Mouse (Mus musculus) liver, embryonic 12.5 days (tissue): ENCODE measurements around the gene Slc2a13. TPM values are rescaled to one million over a fixed set of nuclear protein-coding genes. Genes with fewer than 3 reads are reported as not detected.

Source experiments
- ATAC-seq: fragments of 200-750 bp; cut with Nextera tagmentation; 2 replicates; pipeline ENCODE4 v1.8.0; 2017; ENCODE audit warnings: moderate number of reproducible peaks, mild to moderate bottlenecking, moderate library complexity
- H3K27ac ChIP-seq: fragments of 300-500 bp; sonication (generic); 2 replicates; pipeline ENCODE4 v1.5.1; 2016; ENCODE audit warnings: mild to moderate bottlenecking
- H3K27me3 ChIP-seq: fragments of 300-500 bp; sonication (generic); replicated peaks from 2 replicates; pipeline ENCODE4 v1.6.1; 2016; ENCODE audit warnings: mild to moderate bottlenecking, moderate library complexity
- H3K36me3 ChIP-seq: fragments of 300-500 bp; sonication (generic); 2 replicates; pipeline ENCODE4 v1.6.1; 2016; ENCODE audit warnings: mild to moderate bottlenecking, moderate library complexity
- H3K4me1 ChIP-seq: fragments of 300-500 bp; sonication (generic); 2 replicates; pipeline ENCODE4 v1.6.1; 2016
- H3K4me2 ChIP-seq: fragments of 300-500 bp; sonication (generic); 2 replicates; pipeline ENCODE4 v1.6.1; 2016; ENCODE audit warnings: mild to moderate bottlenecking, moderate library complexity
- H3K4me3 ChIP-seq: fragments of 300-500 bp; sonication (generic); 2 replicates; pipeline ENCODE4 v1.5.1; 2016; ENCODE audit warnings: mild to moderate bottlenecking, moderate library complexity
- H3K9ac ChIP-seq: fragments of 300-500 bp; sonication (generic); 2 replicates; pipeline ENCODE4 v1.6.1; 2016; ENCODE audit warnings: mild to moderate bottlenecking, moderate library complexity
- H3K9me3 ChIP-seq: fragments of 300-500 bp; sonication (generic); replicated peaks from 2 replicates; pipeline ENCODE4 v1.6.1; 2016; ENCODE audit warnings: mild to moderate bottlenecking, moderate library complexity
- WGBS: fragments of 180-500 bp; shearing (Covaris S2); methylation state at CpG from one replicate; pipeline ENCODE4 v1.1.7; 2016; ENCODE audit not compliant: insufficient replicate concordance; 5-methylcytosine and 5-hydroxymethylcytosine counted together
- polyA plus RNA-seq: library from polyadenylated mRNA; unstranded; fragments of >200 nt; fragmentation: Nextera tagmentation; extraction: Ambion mirVana; gene quantifications from 2 replicates; pipeline ENCODE4 v1.2.1, GENCODE M21; 2016

The Slc2a13 gene
- polyA plus RNA-seq, 1 experiment from 2014 or later: 0.35 TPM

DNA sequence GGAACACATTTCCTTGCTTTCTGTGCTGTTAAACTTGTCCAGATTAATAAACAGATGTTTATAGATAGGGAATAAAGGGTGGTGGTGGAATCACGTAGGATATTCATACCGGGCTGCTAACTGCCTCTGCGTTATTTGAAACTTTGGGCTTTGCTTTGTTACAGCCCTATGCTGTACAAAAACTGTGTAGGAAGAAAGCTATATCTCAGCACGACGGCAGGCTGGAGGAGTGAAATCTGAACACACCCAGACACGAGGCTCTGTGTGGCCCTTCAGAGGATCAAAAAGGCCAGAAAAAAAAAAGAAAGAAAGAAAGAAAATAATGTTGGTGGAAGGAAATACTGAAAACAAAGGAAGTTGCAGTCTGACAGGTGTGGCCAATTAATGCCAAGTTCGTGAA lies 166.1 kb downstream of the Slc2a13 start:
- Histone ChIP-seq H3K9ac (no peak overlapping the region), H3K27ac (no peak overlapping the region), H3K27me3 (no peaks in the 10 kb centered on the region), H3K4me2 (no peak overlapping the region), H3K4me1 (no peaks in the 10 kb centered on the region), H3K9me3 (peaks cover 4% of the 10 kb centered on the region; the same call in 1 of the 2 replicates), H3K36me3 (no peaks in the 10 kb centered on the region), H3K4me3 (no peak overlapping the region)
- ATAC-seq: no peak
- 69% methylated on average over 7 of the region's 7 CpGs for WGBS

DNA sequence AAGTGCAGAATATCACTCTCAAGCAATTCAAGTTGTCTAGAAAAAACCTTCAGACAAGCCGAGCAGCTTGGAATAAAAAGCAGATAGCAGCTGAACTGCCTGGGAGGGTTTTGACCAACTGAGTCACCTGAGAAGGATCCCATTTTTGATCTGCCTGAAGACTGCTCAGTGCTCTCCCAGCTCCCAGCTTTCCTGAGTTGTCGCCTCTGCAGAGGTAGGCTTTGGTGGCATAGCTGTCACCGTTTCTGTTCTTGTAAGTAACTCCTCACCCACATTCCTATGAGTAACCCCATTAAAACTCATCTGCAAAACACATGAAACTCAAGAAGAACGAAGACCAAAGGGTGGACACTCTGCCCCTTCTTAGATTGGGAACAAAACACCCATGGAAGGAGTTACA lies 177.9 kb downstream of the Slc2a13 start:
- H3K36me3 ChIP-seq: no peaks in the 10 kb centered on the region

DNA sequence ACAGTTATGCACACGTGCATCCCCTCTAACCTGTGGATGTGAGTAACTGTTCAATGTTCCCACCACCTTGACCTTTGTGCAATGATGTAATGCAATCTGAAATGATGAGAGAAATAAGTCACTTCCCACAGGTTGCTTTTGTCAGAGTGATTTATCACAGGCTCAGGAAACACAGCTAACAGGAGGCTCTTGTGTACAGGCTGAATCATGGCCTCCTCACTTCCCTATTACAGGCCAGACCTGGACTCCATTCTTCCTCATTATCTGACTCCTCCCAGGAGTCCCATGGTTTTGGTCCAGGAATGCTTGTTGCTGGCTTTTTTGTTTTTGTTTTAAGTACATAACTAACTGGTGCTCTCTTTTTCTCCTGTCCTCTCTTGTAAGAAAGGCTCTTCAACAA lies 189.4 kb downstream of the Slc2a13 start:
- H3K9me3 ChIP-seq: no peaks in the 10 kb centered on the region; the same call in 1 of the 2 replicates
- no peak overlapping the region for H3K27ac ChIP-seq
- no peak overlapping the region for H3K9ac ChIP-seq
- H3K36me3 ChIP-seq: no peaks in the 10 kb centered on the region
- no peaks in the 10 kb centered on the region for H3K4me1 ChIP-seq
- 56% methylated on average over 1 of the region's 1 CpGs for WGBS
- no peak overlapping the region for H3K4me2 ChIP-seq
- no peaks in the 10 kb centered on the region for H3K27me3 ChIP-seq
- ATAC-seq: no peak
- no peak overlapping the region for H3K4me3 ChIP-seq

More for the DNA sequence above, 177.9 kb downstream of the Slc2a13 start:
- Histone ChIP-seq H3K4me2 (no peak overlapping the region), H3K4me1 (no peaks in the 10 kb centered on the region), H3K9ac (no peak overlapping the region), H3K9me3 (0 out of 2 replicates have a peak, but pooled peaks cover 4% of the 10 kb centered on the region), H3K27ac (no peak overlapping the region), H3K4me3 (no peak overlapping the region), H3K27me3 (no peaks in the 10 kb centered on the region)
- 61% methylated on average over 4 of the region's 4 CpGs for WGBS
- ATAC-seq: no peak

DNA sequence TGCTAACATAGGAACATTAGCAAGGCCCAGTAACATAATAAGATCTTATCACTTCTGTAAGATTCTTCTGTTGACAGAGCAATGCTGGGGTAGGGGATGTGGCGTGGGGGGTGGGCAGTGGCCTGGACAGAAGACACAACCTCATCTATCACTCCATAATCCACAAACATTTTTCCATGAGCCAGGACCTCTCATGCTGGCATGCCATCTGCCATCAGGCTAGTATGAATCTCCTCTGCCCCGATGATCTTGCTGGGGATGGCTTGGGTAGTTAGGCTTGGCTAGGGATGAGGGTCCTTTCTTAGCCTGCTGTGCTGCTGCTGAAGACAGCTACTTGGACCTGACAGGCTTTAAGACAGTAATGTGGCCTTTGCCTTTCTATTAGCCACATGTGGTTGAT lies 190.5 kb downstream of the Slc2a13 start:
- no peak overlapping the region for H3K4me3 ChIP-seq
- 59% methylated on average over 2 of the region's 2 CpGs for WGBS
- H3K27ac ChIP-seq: no peak overlapping the region
- no peaks in the 10 kb centered on the region for H3K4me1 ChIP-seq
- no peak for ATAC-seq
- H3K36me3 ChIP-seq: no peaks in the 10 kb centered on the region
- H3K9ac ChIP-seq: no peak overlapping the region
- H3K4me2 ChIP-seq: no peak overlapping the region
- H3K27me3 ChIP-seq: no peaks in the 10 kb centered on the region
- no peaks in the 10 kb centered on the region; the same call in 1 of the 2 replicates for H3K9me3 ChIP-seq

DNA sequence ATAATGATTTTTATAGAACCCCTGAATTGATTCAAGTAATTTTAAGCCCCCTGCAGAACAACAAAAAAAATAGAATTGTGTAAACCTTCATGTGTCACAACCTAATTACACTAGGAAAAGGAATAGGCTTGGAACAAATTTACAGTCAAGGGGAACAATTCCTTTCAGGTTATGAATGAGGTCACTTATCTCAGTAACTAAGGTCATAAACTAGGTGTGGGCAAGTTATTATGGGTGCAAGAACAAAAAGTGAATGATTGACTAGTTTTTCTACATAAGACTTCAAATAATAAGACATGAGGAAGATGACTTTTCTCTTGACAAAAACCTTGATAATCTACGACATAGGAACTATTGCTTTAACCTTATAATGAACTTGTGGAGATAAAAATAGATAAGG lies 191.2 kb downstream of the Slc2a13 start:
- no peaks in the 10 kb centered on the region; the same call in 1 of the 2 replicates for H3K9me3 ChIP-seq
- H3K4me3 ChIP-seq: no peak overlapping the region
- H3K27me3 ChIP-seq: no peaks in the 10 kb centered on the region
- H3K4me1 ChIP-seq: no peaks in the 10 kb centered on the region
- WGBS: 60% methylated on average over 1 of the region's 1 CpGs
- no peak for ATAC-seq
- no peak overlapping the region for H3K27ac ChIP-seq
- H3K9ac ChIP-seq: no peak overlapping the region
- H3K36me3 ChIP-seq: no peaks in the 10 kb centered on the region
- no peak overlapping the region for H3K4me2 ChIP-seq

DNA sequence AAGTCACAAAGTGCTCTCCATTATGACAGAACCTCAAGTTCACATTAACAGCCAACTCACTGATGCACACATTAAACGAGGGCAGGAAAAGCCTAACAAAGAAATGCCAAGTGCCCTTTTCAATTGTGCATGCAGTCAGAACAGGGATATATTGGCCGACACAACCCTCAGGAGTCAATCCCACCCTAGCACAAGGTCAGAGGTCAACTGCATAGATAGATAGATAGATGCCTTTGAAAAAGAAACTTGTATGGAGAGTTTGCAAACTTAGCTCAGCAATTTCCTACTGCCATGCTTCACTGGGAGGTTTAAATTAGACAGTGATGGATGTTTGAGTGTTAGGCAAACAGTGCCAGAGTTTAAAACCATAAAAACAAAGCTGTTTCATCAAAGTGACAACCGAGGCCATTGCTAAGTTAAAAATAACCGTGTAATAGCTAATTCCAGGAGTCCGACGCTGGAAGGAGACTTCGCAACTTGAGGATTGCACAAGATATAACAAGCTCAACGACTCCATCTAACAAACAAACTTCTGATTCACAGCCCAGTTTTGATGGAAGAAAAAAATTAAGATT lies 194.2 kb downstream of the Slc2a13 start:
- WGBS: 44% methylated on average over 8 of the region's 8 CpGs
- Histone ChIP-seq H3K4me1 (no peaks in the 10 kb centered on the region), H3K4me3 (no peak overlapping the region), H3K27ac (no peak overlapping the region), H3K27me3 (no peaks in the 10 kb centered on the region), H3K9me3 (no peaks in the 10 kb centered on the region), H3K9ac (no peak overlapping the region), H3K36me3 (no peaks in the 10 kb centered on the region), H3K4me2 (no peak overlapping the region)
- no peak for ATAC-seq

DNA sequence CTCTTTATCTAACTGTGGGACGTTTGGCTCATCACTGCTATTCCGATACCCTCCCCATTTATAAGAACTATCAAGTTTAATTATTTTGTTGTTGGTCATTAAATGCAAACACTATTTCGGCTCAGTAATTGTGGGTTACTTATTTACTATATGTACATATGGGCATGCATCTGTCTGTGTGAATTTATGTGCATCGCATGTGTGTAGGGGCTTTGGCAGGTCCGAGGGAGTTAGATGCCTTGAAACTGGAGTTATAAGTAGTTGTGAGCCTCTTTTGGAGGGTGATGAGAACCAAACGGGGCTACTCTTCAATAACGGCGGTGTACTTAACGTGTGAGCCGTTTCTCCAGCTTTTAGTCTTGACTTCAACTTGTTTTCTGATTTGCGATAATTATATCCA lies 195.5 kb downstream of the Slc2a13 start:
- no peak overlapping the region for H3K4me3 ChIP-seq
- H3K27me3 ChIP-seq: no peaks in the 10 kb centered on the region
- no peak overlapping the region for H3K9ac ChIP-seq
- H3K9me3 ChIP-seq: no peaks in the 10 kb centered on the region
- H3K4me2 ChIP-seq: no peak overlapping the region
- no peaks in the 10 kb centered on the region for H3K4me1 ChIP-seq
- H3K27ac ChIP-seq: no peak overlapping the region
- no peak for ATAC-seq
- WGBS: 81% methylated on average over 11 of the region's 11 CpGs
- no peaks in the 10 kb centered on the region for H3K36me3 ChIP-seq

DNA sequence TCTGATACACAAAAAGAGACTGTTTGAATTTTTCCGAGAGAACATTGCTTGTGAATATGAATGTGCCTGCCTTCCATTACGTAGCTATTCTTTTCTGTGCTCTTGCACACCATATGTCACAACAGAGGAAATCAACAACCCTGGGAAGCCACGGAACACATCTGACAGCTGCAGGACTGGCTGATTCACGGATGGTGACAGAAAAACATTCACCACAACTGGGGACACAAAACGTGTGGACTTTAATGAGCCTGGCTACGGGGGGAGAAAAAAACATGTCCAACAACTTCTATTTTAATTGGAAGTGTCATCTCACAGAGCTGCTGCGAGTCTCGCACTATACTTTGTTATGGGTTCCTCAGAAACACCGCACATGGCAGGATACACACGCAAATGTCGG lies 196.0 kb downstream of the Slc2a13 start:
- Histone ChIP-seq H3K4me3 (no peak overlapping the region), H3K36me3 (no peaks in the 10 kb centered on the region), H3K9me3 (no peaks in the 10 kb centered on the region), H3K27ac (no peak overlapping the region), H3K9ac (no peak overlapping the region), H3K27me3 (no peaks in the 10 kb centered on the region), H3K4me2 (no peak overlapping the region), H3K4me1 (no peaks in the 10 kb centered on the region)
- no peak for ATAC-seq
- WGBS: 63% methylated on average over 11 of the region's 11 CpGs

DNA sequence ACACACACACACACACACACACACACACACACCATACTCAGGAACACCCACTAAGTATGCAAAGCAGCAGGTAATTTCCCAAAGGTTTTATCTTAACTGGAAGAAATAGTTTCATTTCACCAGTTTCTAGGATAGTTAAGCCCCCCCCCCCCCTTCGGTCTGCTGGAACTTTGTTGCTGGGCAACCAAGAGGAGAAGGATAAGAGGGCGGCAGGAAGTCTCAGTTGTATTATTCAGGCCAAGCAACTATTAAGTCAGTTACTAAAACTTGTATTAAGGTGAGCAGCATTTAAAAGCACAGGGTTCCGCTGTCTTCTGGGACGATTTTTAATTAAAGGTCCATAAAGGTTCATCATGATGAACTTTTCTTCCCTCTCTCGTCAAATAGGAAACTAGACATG lies 198.6 kb downstream of the Slc2a13 start:
- no peak for ATAC-seq
- no peak overlapping the region for H3K27ac ChIP-seq
- H3K4me2 ChIP-seq: no peak overlapping the region
- H3K9me3 ChIP-seq: no peaks in the 10 kb centered on the region
- WGBS: 67% methylated on average over 5 of the region's 5 CpGs
- no peaks in the 10 kb centered on the region for H3K27me3 ChIP-seq
- H3K9ac ChIP-seq: no peak overlapping the region
- H3K36me3 ChIP-seq: no peaks in the 10 kb centered on the region
- no peaks in the 10 kb centered on the region for H3K4me1 ChIP-seq
- H3K4me3 ChIP-seq: no peak overlapping the region

DNA sequence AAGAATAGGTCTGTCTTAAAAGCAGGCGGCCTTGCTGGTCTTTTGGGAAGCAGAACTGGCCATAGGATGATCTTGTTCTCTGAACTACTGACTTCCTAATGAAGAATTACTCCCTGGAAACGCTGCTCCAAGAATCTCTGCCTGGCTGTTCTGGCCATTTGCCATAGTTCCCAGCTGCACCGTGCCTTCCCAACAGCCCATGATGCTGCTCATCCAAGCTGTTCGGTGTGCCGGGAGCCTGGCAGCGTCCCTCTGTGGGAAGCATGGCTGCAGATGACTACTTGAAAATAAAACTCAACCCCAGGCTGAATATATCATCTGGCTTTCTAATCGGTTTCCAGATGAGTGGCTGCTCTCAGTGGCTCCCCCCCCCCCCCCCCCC lies 199.9 kb downstream of the Slc2a13 start:
- no peak for ATAC-seq

DNA sequence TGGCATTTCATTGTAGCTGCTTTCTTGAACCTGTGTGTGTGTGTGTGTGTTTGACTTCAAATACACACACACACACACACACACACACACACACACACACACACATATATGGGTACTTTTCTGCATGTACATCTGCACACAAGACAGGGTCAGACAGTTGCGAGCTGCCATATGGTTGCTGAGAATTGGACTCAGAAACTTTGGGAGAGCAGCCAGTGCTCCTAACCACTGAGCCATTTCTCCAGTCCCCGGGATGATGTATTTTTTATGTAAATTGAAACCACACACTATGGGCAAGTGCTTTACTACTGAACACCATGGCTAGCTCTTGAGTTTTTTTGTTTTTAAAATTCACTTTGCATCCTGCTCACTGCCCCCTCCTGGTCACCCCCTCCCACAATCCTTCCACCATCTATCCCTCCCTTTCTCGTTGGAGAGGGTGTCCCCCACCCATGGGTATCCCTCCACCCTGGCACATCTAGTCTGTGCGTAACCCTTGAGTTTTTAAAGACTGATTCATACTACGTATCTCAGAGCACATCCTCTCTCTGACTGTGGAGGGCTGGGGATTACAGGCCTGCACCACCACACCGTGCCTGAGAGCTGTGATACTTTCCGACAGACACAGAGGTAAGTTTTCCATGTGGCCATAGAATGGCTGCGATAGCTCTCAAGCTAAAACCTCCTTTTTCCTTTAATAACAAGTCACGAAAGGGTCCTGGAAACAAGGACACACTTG lies 200.4 kb downstream of the Slc2a13 start:
- Histone ChIP-seq H3K9me3 (0 out of 2 replicates have a peak, but pooled peaks cover 4% of the 10 kb centered on the region), H3K27me3 (no peaks in the 10 kb centered on the region), H3K4me1 (no peaks in the 10 kb centered on the region), H3K4me3 (no peak overlapping the region), H3K9ac (no peak overlapping the region), H3K4me2 (no peak overlapping the region), H3K36me3 (no peaks in the 10 kb centered on the region), H3K27ac (no peak overlapping the region)
- WGBS: 68% methylated on average over 9 of the region's 9 CpGs
- no peak for ATAC-seq

More for the DNA sequence above, 199.9 kb downstream of the Slc2a13 start:
- H3K36me3 ChIP-seq: no peaks in the 10 kb centered on the region
- H3K9me3 ChIP-seq: no peaks in the 10 kb centered on the region
- no peak overlapping the region for H3K9ac ChIP-seq
- H3K4me1 ChIP-seq: no peaks in the 10 kb centered on the region
- 73% methylated on average over 7 of the region's 7 CpGs for WGBS
- no peak overlapping the region for H3K27ac ChIP-seq
- H3K27me3 ChIP-seq: no peaks in the 10 kb centered on the region
- H3K4me2 ChIP-seq: no peak overlapping the region
- no peak overlapping the region for H3K4me3 ChIP-seq

DNA sequence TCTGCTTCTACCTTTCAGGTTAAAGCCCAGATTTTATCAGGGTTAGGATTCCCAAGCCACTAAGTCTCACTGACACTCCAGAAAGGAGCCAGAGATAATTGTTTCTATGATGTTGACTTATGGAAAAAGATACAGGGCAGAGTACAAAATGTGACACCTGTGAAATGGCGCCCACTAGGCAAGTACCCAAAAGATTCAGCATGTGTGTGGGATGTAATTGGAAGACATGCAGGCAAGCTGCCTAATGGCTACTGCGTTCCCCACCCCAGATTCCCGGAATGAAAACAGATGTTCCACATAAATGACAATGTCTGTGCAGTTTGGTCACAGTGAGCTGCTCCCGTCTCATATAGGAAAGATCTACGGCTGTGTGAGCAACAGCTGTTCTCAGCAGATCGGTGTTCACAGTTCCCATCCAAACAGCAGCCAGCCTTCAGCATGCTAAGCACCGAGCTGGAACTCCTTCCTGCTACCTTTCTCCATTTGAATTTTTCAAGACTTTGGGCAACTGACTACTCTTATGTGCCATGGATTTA lies 201.1 kb downstream of the Slc2a13 start:
- Histone ChIP-seq H3K4me1 (no peaks in the 10 kb centered on the region), H3K27me3 (no peaks in the 10 kb centered on the region), H3K9ac (no peak overlapping the region), H3K9me3 (0 out of 2 replicates have a peak, but pooled peaks cover 5% of the 10 kb centered on the region), H3K27ac (no peak overlapping the region), H3K4me3 (no peak overlapping the region), H3K4me2 (no peak overlapping the region), H3K36me3 (no peaks in the 10 kb centered on the region)
- WGBS: 69% methylated on average over 7 of the region's 7 CpGs
- ATAC-seq: no peak
